Mouse (Mus musculus): Measurements from ENCODE around the gene Wdr47. TPM values are rescaled to one million over a fixed set of nuclear protein-coding genes. Genes with fewer than 3 reads are reported as not detected.
"Not testable (repeated sequence)": the region's sequence is repeated elsewhere in the genome, so short reads cannot be mapped to it uniquely, and the experiment has no call there.

Gene Wdr47
- polyA plus RNA-seq, 1 experiment from 2014 or later = 1.9 TPM

DNA sequence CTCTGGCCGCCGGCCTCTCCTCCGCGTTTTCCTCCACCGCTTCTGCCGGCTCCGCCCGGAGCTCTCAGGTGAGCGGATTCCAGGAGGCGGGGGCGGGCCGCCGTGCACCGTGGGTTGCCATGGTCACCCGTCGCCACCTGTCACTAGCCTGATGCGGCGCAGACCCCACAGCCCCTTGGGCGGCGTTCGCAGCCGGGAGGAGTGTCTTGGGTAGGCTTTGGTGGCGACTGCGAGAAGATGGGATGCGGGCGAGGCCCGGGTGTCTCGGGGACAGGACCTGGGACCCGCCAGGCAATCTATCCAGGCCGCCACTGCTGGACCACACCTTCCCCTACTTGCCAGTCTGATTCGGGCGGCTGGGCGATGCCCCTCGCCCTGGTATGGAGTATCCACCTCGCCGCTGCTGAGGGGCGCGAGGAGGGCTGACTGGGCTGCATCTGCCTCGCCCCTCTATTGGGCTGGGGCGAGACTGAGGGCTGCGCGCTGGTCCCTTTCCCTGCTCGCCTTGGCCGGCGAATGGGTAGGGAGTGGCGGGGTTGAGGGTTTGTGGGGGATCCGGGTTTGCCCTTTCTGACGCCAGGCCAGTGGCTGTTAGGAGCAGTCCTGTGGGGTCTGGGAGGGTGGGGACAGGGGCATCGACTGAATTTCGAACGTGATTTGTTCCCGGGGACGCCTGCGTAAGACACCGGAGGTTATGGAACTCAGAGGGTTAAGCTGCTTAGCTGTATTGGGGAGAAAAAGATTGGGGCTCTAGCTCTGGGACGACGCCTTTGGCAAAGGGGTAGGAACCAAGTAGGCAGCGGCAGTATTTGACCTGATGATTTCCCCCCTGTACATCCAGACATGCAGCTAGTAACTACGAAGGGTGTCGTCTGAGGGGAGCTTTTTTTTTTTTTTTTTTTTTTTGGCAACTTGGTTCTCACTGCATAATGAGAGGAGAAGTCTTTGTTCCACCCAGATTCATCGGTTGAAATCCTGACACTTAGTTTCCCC is 747 bp downstream of the Wdr47 start:
- H3K9ac ChIP-seq (ENCODE audit: low read depth, low read length) = peak overlapping the region; percentile 81
- WGBS (ENCODE audit: insufficient replicate concordance) = under 1% methylated on average over 60 of the region's 61 CpGs
- no peaks in the 10 kb centered on the region for H3K9me3 ChIP-seq (replicated peaks; ENCODE audit: control insufficient read depth, low read length)
- ATAC-seq (ENCODE audit: low read depth) = no peak; the same call in 1 of the 2 replicates
- no peaks in the 10 kb centered on the region; the same call in 1 of the 2 replicates for H3K27me3 ChIP-seq (ENCODE audit: control insufficient read depth, insufficient read depth, low read depth, low read length)
- peaks cover 11% of the 10 kb centered on the region for H3K4me1 ChIP-seq (ENCODE audit: control insufficient read depth, low read depth, low read length)
- peak overlapping the region; percentile 98 for H3K4me3 ChIP-seq (ENCODE audit: low read depth, low read length)
- H3K4me2 ChIP-seq (ENCODE audit: low read depth, low read length) = peak overlapping the region; percentile 100
- no peaks in the 10 kb centered on the region for H3K36me3 ChIP-seq (ENCODE audit: control insufficient read depth, insufficient read depth)
- H3K27ac ChIP-seq (ENCODE audit: low read length) = peak overlapping the region; percentile 84

DNA sequence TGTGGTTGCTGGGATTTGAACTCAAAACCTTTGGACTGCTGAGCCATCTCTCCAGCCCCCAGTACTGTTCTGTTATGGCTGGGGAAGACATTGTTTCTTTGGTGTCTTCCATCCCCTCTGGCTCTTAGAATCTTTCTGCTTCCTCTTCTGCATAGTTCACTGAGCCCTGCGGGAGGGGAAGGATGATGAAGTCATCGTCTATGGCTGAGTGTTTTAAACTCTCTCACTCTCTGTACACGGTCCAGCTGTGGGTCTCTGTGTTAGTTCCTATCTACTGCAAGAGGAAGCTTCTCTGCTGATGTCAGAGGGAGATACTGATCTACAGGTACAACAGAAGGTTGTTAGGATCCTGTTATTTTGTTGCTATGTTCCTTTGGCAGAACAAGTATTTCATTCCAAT is 17.8 kb downstream of the Wdr47 start:
- WGBS (ENCODE audit: insufficient replicate concordance) = 11% methylated on average over 3 of the region's 3 CpGs
- Histone ChIP-seq H3K36me3 (ENCODE audit: control insufficient read depth, insufficient read depth) (no peaks in the 10 kb centered on the region), H3K27ac (ENCODE audit: low read length) (no peak overlapping the region), H3K27me3 (ENCODE audit: control insufficient read depth, insufficient read depth, low read depth, low read length) (no peaks in the 10 kb centered on the region), H3K4me2 (ENCODE audit: low read depth, low read length) (no peak overlapping the region), H3K9me3 (replicated peaks; ENCODE audit: control insufficient read depth, low read length) (no peaks in the 10 kb centered on the region), H3K9ac (ENCODE audit: low read depth, low read length) (no peak overlapping the region), H3K4me3 (ENCODE audit: low read depth, low read length) (no peak overlapping the region), H3K4me1 (ENCODE audit: control insufficient read depth, low read depth, low read length) (no peaks in the 10 kb centered on the region)
- no peak for ATAC-seq (ENCODE audit: low read depth)

DNA sequence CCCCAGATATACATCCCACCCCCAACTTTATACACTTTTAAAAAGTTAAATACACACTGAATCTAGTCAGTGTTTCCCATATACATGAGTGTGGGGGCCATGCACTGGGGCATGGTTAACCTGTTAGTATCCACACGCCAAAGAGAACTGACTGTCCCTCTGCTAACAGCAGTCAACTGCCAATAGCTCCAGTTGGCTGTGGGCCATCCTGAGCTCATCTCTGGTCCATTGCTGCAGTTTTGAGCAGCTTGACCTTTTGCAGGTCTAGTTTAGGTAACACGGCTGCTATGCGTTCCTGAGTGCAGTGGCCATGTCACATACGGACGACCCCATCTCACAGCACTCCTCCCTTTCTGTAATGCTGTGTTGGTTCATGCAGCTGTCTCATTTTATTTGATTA is 43.7 kb downstream of the Wdr47 start:
- Histone ChIP-seq H3K9me3 (replicated peaks; ENCODE audit: control insufficient read depth, low read length) (no peaks in the 10 kb centered on the region), H3K27ac (ENCODE audit: low read length) (no peak overlapping the region), H3K36me3 (ENCODE audit: control insufficient read depth, insufficient read depth) (no peaks in the 10 kb centered on the region), H3K4me3 (ENCODE audit: low read depth, low read length) (no peak overlapping the region), H3K4me2 (ENCODE audit: low read depth, low read length) (no peak overlapping the region), H3K27me3 (ENCODE audit: control insufficient read depth, insufficient read depth, low read depth, low read length) (no peaks in the 10 kb centered on the region), H3K9ac (ENCODE audit: low read depth, low read length) (no peak overlapping the region), H3K4me1 (ENCODE audit: control insufficient read depth, low read depth, low read length) (no peaks in the 10 kb centered on the region)
- 73% methylated on average over 5 of the region's 5 CpGs for WGBS (ENCODE audit: insufficient replicate concordance)
- ATAC-seq (ENCODE audit: low read depth) = no peak

DNA sequence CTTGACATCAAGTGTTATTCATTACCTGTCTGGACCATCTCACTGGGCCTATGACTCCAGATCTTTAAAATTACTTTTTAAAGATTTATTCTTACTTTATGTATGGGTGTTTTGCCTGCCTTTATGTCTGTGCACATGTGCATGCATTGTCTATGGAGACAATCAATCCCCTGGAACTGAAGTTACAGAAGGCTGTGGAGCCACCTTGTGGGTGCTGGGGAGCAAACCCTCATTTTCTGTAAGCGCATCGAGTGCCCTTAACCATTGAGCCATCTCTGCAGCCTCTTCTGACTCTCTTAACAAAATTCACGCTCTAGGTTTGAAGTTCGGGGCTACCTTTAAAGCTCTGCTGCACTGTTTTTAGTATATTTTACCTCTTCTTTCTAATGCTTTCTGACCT is 48.3 kb downstream of the Wdr47 start:
- no peaks in the 10 kb centered on the region for H3K9me3 ChIP-seq (replicated peaks; ENCODE audit: control insufficient read depth, low read length)
- no peaks in the 10 kb centered on the region for H3K36me3 ChIP-seq (ENCODE audit: control insufficient read depth, insufficient read depth)
- ATAC-seq (ENCODE audit: low read depth) = no peak
- H3K4me1 ChIP-seq (ENCODE audit: control insufficient read depth, low read depth, low read length) = no peaks in the 10 kb centered on the region
- no peak overlapping the region for H3K27ac ChIP-seq (ENCODE audit: low read length)
- H3K9ac ChIP-seq (ENCODE audit: low read depth, low read length) = no peak overlapping the region
- 72% methylated on average over 4 of the region's 4 CpGs for WGBS (ENCODE audit: insufficient replicate concordance)
- no peak overlapping the region for H3K4me2 ChIP-seq (ENCODE audit: low read depth, low read length)
- no peak overlapping the region for H3K4me3 ChIP-seq (ENCODE audit: low read depth, low read length)
- no peaks in the 10 kb centered on the region for H3K27me3 ChIP-seq (ENCODE audit: control insufficient read depth, insufficient read depth, low read depth, low read length)

DNA sequence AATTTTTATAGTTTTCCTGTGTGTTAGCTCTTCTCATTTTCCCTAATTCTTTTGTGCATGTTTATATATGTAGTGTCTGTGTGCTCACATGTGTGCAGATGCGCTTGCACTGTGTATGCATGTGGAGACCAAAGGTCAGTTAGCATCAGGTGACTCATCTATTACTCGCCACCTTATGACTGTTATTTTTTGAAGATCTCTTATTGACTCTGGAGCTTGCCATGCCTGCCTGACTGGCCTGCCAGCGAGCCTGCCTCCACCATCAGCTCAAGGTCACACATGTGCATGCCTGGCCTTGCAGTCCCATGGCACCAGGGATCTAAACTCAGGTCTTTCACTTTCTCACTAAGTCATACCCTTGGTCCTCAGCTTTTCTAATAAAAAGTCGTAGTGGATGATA is 49.9 kb downstream of the Wdr47 start:
- no peaks in the 10 kb centered on the region for H3K9me3 ChIP-seq (replicated peaks; ENCODE audit: control insufficient read depth, low read length)
- no peak overlapping the region for H3K4me3 ChIP-seq (ENCODE audit: low read depth, low read length)
- no peak overlapping the region for H3K9ac ChIP-seq (ENCODE audit: low read depth, low read length)
- H3K4me2 ChIP-seq (ENCODE audit: low read depth, low read length) = no peak overlapping the region
- H3K36me3 ChIP-seq (ENCODE audit: control insufficient read depth, insufficient read depth) = no peaks in the 10 kb centered on the region
- 56% methylated on average over 4 of the region's 4 CpGs for WGBS (ENCODE audit: insufficient replicate concordance)
- H3K4me1 ChIP-seq (ENCODE audit: control insufficient read depth, low read depth, low read length) = no peaks in the 10 kb centered on the region
- H3K27me3 ChIP-seq (ENCODE audit: control insufficient read depth, insufficient read depth, low read depth, low read length) = no peaks in the 10 kb centered on the region
- no peak overlapping the region for H3K27ac ChIP-seq (ENCODE audit: low read length)
- no peak for ATAC-seq (ENCODE audit: low read depth)

DNA sequence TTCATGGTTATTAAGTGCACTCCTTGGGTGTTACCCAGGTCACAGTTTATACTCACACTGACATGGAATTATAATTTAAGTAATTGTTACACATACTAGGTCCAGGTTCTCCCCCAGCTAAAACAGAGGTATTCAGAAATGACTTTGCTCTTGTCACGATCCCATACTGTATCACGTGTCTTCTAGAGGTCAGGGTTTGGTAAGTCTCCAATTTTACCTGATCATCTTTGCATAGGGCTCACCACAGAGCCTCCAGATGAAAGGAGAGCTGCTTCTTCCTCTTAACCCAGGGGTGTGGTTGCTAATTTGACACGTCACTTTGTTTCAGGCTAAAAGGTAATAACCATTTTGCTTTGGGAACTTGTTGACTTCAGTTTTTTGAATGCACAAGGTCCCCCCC is 53.8 kb downstream of the Wdr47 start:
- 60% methylated on average over 3 of the region's 3 CpGs for WGBS (ENCODE audit: insufficient replicate concordance)
- Histone ChIP-seq H3K4me3 (ENCODE audit: low read depth, low read length) (no peak overlapping the region), H3K9me3 (replicated peaks; ENCODE audit: control insufficient read depth, low read length) (no peaks in the 10 kb centered on the region), H3K9ac (ENCODE audit: low read depth, low read length) (no peak overlapping the region), H3K27ac (ENCODE audit: low read length) (no peak overlapping the region), H3K4me2 (ENCODE audit: low read depth, low read length) (no peak overlapping the region), H3K36me3 (ENCODE audit: control insufficient read depth, insufficient read depth) (no peaks in the 10 kb centered on the region), H3K4me1 (ENCODE audit: control insufficient read depth, low read depth, low read length) (no peaks in the 10 kb centered on the region), H3K27me3 (ENCODE audit: control insufficient read depth, insufficient read depth, low read depth, low read length) (no peaks in the 10 kb centered on the region)
- no peak for ATAC-seq (ENCODE audit: low read depth)

DNA sequence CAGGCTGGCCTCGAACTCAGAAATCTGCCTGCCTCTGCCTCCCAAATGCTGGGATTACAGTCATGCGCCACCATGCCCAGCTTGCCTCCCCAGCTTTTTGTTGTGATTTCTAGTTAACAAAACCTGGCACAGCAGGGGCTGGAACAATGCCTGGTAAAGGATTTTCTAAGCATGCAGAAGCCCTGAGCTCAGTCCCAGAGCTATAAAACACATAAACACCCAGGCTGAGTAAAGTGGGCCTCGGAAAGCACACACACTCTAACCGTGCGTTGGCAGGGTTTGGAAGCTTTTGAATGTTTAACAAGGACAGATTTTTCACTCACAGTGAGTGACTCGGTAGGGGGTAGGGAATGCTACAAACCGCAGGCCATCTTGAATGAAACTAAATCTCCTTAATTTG is 55.0 kb downstream of the Wdr47 start:
- no peaks in the 10 kb centered on the region for H3K9me3 ChIP-seq (replicated peaks; ENCODE audit: control insufficient read depth, low read length)
- H3K27me3 ChIP-seq (ENCODE audit: control insufficient read depth, insufficient read depth, low read depth, low read length) = no peaks in the 10 kb centered on the region
- no peak for ATAC-seq (ENCODE audit: low read depth)
- H3K4me1 ChIP-seq (ENCODE audit: control insufficient read depth, low read depth, low read length) = no peaks in the 10 kb centered on the region
- H3K4me2 ChIP-seq (ENCODE audit: low read depth, low read length) = no peak overlapping the region
- H3K4me3 ChIP-seq (ENCODE audit: low read depth, low read length) = no peak overlapping the region
- H3K36me3 ChIP-seq (ENCODE audit: control insufficient read depth, insufficient read depth) = no peaks in the 10 kb centered on the region
- H3K9ac ChIP-seq (ENCODE audit: low read depth, low read length) = no peak overlapping the region
- 67% methylated on average over 7 of the region's 7 CpGs for WGBS (ENCODE audit: insufficient replicate concordance)
- no peak overlapping the region for H3K27ac ChIP-seq (ENCODE audit: low read length)

DNA sequence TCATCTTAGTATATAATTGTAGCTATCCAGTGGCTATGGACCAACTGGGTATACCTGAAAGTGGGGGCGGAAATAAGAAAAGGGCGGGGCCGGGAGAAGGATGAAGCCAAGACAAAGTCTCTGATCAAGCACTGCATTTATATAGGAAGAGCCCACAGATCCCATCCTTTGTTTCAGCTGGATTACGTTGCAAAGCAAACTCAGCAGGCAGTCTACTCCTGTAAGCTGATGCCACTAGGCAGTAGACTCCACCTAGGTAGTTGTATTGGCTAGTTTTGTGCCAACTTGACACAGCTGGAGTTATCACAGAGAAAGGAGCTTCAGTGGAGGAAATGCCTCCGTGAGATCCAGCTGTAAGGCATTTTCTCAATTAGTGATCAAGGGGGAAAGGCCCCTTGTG is 56.6 kb downstream of the Wdr47 start:
- not testable (repeated sequence) for H3K9ac ChIP-seq (ENCODE audit: low read depth, low read length); H3K4me3 ChIP-seq (ENCODE audit: low read depth, low read length); ATAC-seq (ENCODE audit: low read depth); H3K9me3 ChIP-seq (replicated peaks; ENCODE audit: control insufficient read depth, low read length); H3K27ac ChIP-seq (ENCODE audit: low read length); H3K36me3 ChIP-seq (ENCODE audit: control insufficient read depth, insufficient read depth); H3K4me2 ChIP-seq (ENCODE audit: low read depth, low read length); H3K27me3 ChIP-seq (ENCODE audit: control insufficient read depth, insufficient read depth, low read depth, low read length); H3K4me1 ChIP-seq (ENCODE audit: control insufficient read depth, low read depth, low read length)
- 50% methylated on average over 5 of the region's 5 CpGs for whole genome bisulfite sequencing (ENCODE audit: insufficient replicate concordance)

DNA sequence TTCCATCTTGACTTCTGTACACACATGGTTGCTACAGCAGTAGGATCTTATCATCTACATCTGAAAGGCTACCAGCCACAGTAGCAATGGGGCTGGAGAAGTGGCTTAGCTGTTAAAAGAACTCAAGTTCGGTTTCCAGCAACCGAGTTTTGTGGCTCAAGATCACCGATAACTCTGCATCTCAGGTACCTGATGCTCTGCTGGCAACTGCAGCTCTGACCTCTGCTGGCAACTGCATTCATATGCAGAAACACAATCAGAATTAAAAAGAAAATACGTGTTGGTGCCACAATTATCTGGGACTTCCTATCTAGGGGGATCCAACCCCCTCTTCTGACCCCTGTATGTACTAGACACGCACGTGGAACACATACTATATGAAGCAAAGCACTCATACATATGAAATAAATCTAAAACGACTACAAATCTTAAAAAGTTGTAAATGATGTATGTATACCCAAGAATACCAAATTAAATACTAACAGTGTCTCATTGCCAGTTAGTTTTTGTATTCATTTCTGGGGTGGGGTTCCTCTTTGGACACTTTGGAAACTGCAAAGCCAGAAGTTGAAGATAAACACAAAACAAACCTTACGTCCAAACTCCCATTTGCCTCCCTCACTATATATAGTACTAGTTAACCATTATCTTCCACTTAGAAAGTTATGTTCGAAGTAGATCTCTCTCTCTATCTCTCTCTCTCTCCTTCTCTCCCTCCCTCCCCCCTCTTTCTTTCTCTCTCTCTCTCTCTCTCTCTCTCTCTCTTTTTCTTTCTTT is 62.0 kb downstream of the Wdr47 start:
- Histone ChIP-seq H3K4me3 (ENCODE audit: low read depth, low read length) (peak overlapping the region; percentile 45), H3K4me2 (ENCODE audit: low read depth, low read length) (peak overlapping the region; percentile 84), H3K27ac (ENCODE audit: low read length) (peak overlapping the region; percentile 3; the same call in 1 of the 2 replicates), H3K9ac (ENCODE audit: low read depth, low read length) (peak overlapping the region; percentile 37; the same call in 1 of the 2 replicates), H3K27me3 (ENCODE audit: control insufficient read depth, insufficient read depth, low read depth, low read length) (no peaks in the 10 kb centered on the region), H3K36me3 (ENCODE audit: control insufficient read depth, insufficient read depth) (no peaks in the 10 kb centered on the region), H3K4me1 (ENCODE audit: control insufficient read depth, low read depth, low read length) (peaks cover 17% of the 10 kb centered on the region), H3K9me3 (replicated peaks; ENCODE audit: control insufficient read depth, low read length) (no peaks in the 10 kb centered on the region)
- 14% methylated on average over 9 of the region's 9 CpGs for WGBS (ENCODE audit: insufficient replicate concordance)
- 0 out of 2 replicates have a peak, but pooled peaks have one; percentile 8 for ATAC-seq (ENCODE audit: low read depth)
